Mouse (Mus musculus): ENCODE measurements around the gene Gm8159. TPM values are rescaled to one million over a fixed set of nuclear protein-coding genes. Genes with fewer than 3 reads are reported as not detected.
"Not testable (repeated sequence)": the region's sequence is repeated elsewhere in the genome, so short reads cannot be mapped to it uniquely, and the experiment has no call there.

Gene Gm8159
- not detected in 2 replicates for polyA plus RNA-seq (2011; ENCODE audit: insufficient read depth, insufficient read length, low replicate concordance, missing spikeins)

- H3K4me3 ChIP-seq (replicated peaks; ENCODE audit: control insufficient read depth, low read depth, low read length); H3K4me1 ChIP-seq (ENCODE audit: control insufficient read depth, insufficient read depth, low read length): not testable (repeated sequence)
- no CpG with 5 or more reads among the region's 2 CpGs for WGBS
Observed at GRCm38 (mm10) chr14:4632052-4632451, at the start of gene Gm8159. TSS of gene Gm8159 (plus strand) at chr14:4632352.

GRCm38 (mm10) chr14:4649309-4649708 is 17.2 kb downstream of the Gm8159 start:
- not testable (repeated sequence) for H3K4me1 ChIP-seq (ENCODE audit: control insufficient read depth, insufficient read depth, low read length); H3K4me3 ChIP-seq (replicated peaks; ENCODE audit: control insufficient read depth, low read depth, low read length); H3K27ac ChIP-seq (ENCODE audit: control insufficient read depth, insufficient read depth, low read depth, low read length, poor library complexity)
- WGBS = 2% methylated on average over 17 of the region's 18 CpGs

More at GRCm38 (mm10) chr14:4632052-4632451, at the start of gene Gm8159:
- H3K27ac ChIP-seq (ENCODE audit: control insufficient read depth, insufficient read depth, low read depth, low read length, poor library complexity) = not testable (repeated sequence)

- not testable (repeated sequence) for H3K4me1 ChIP-seq (ENCODE audit: control insufficient read depth, insufficient read depth, low read length); H3K4me3 ChIP-seq (replicated peaks; ENCODE audit: control insufficient read depth, low read depth, low read length); H3K27ac ChIP-seq (ENCODE audit: control insufficient read depth, insufficient read depth, low read depth, low read length, poor library complexity)
- WGBS = 7% methylated on average over 5 of the region's 9 CpGs
Observed at GRCm38 (mm10) chr14:4650324-4650723, 18.2 kb downstream of the Gm8159 start.

- H3K27ac ChIP-seq (ENCODE audit: control insufficient read depth, insufficient read depth, low read depth, low read length, poor library complexity); H3K4me3 ChIP-seq (replicated peaks; ENCODE audit: control insufficient read depth, low read depth, low read length); H3K4me1 ChIP-seq (ENCODE audit: control insufficient read depth, insufficient read depth, low read length): not testable (repeated sequence)
- WGBS = 40% methylated on average over 1 of the region's 2 CpGs
Observed at GRCm38 (mm10) chr14:4663892-4664291, 31.7 kb downstream of the Gm8159 start, which contains the start of gene Gm3239. TSS of gene Gm3239 (plus strand) at chr14:4664192.

Other genes with a start within 250 kb of the Gm8159 start
- not detected in 2 replicates for gene Gm3159, start 234.8 kb upstream of the Gm8159 start, polyA plus RNA-seq (2011; ENCODE audit: insufficient read depth, insufficient read length, low replicate concordance, missing spikeins)
- gene Gm3164, start 216.9 kb upstream of the Gm8159 start, polyA plus RNA-seq (2011; ENCODE audit: insufficient read depth, insufficient read length, low replicate concordance, missing spikeins) = not detected in 2 replicates
- not detected in 2 replicates for gene Gm3173, start 201.4 kb upstream of the Gm8159 start, polyA plus RNA-seq (2011; ENCODE audit: insufficient read depth, insufficient read length, low replicate concordance, missing spikeins)
- not detected in 2 replicates for gene Gm3182, start 150.6 kb upstream of the Gm8159 start, polyA plus RNA-seq (2011; ENCODE audit: insufficient read depth, insufficient read length, low replicate concordance, missing spikeins)
- not detected in 2 replicates for gene Gm3047, start 76.9 kb upstream of the Gm8159 start, polyA plus RNA-seq (2011; ENCODE audit: insufficient read depth, insufficient read length, low replicate concordance, missing spikeins)
- gene Gm3239, start 31.8 kb downstream of the Gm8159 start, polyA plus RNA-seq (2011; ENCODE audit: insufficient read depth, insufficient read length, low replicate concordance, missing spikeins) = not detected in 2 replicates
- not detected in 2 replicates for gene Gm7876, start 76.9 kb downstream of the Gm8159 start, polyA plus RNA-seq (2011; ENCODE audit: insufficient read depth, insufficient read length, low replicate concordance, missing spikeins)
- not detected in 2 replicates for gene Gm3252, start 94.4 kb downstream of the Gm8159 start, polyA plus RNA-seq (2011; ENCODE audit: insufficient read depth, insufficient read length, low replicate concordance, missing spikeins)
- not detected in 2 replicates for gene Gm9602, start 144.0 kb downstream of the Gm8159 start, polyA plus RNA-seq (2011; ENCODE audit: insufficient read depth, insufficient read length, low replicate concordance, missing spikeins)
- gene Gm3269, start 205.8 kb downstream of the Gm8159 start, polyA plus RNA-seq (2011; ENCODE audit: insufficient read depth, insufficient read length, low replicate concordance, missing spikeins) = not detected in 2 replicates
- not detected in 2 replicates for gene Gm3264, start 223.2 kb downstream of the Gm8159 start, polyA plus RNA-seq (2011; ENCODE audit: insufficient read depth, insufficient read length, low replicate concordance, missing spikeins)

Measured in bone marrow, adult 2 months (tissue).